Mouse (Mus musculus) urinary bladder, adult 18-20 months (tissue): ENCODE data around the gene Tnfsf12.
"Not testable (repeated sequence)": the region's sequence is repeated elsewhere in the genome, so short reads cannot be mapped to it uniquely, and the experiment has no call there.

Experiments
- DNase-seq, 2 experiments: peaks; one replicate each; pipeline ENCODE4 v3.0.0; 2022; ENCODE audit warnings: low spot score in 2 of 2, mixed read lengths in 2 of 2

Gene Tnfsf12

DNA sequence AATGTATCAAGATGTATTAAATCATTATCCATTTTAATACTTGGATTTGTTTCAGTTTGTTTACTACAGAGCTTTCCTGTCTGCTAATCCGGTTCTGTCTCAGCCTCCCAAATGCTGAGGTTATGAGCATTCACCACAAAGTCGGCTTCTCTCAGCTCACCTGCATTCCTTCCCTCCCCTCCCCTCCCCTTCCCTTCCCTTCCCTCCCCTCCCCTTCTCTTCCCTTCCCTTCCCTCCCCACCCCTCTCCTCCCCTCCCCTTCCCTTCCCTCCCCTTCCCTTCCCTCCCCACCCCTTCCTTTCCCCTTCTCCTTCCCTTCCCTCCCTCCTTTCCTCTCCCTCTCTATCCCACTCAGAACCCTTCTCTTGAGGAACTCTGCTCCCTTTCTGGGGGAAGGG is 9.0 kb upstream of the Tnfsf12 start:
- no peak for DNase-seq

DNA sequence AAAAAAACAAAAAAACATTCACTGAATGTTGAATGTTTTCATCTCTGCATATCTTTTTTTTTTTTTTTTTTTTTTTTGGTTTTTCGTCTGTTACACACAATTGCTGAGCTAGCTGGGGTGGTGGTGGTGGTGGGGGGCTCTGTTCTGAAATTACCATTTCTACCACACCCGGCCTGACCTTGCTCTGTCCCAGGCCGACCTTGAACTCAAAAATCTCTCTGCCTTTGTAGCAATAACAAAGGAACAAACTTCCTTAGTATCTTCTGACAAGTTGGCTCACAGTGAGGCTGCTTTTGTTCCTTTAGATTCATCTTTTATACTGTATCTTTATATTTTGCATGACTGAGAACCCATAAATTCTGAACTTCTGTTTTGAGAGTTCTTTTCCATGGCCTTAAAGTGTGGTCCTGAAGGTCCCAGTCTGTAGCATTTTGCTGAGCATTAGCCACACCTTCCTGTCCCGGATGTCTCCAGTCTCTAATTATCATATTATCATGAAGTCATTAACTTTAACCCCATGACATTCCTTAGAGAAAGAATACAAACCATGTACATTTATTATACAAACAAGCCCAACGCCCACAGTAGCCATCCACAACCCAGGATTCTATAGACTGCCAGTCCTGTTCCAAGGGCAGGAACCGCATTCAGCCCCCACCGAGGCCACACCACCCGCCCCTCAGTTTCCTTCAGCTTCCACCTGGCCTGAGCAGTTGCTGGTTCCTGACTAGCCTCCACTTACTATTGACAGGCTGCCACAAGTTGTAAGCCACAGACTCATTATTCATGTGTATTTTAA is 8.4 kb upstream of the Tnfsf12 start:
- DNase-seq, result no peak

DNA sequence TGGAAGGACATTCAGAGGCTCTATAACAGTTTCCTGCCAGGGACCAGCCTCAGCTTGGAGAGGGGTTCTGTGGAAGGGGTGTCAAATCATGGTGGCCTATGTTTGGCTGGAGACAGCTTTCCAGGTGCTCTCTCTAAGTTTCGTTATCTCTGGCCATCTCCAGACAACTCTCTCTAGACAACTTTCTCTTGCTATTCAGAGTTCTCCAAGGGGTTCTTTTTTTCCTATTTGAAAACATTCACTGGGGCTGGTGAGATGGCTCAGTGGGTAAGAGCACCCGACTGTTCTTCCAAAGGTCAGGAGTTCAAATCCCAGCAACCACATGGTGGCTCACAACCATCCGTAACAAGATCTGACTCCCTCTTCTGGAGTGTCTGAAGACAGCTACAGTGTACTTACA is 7.7 kb upstream of the Tnfsf12 start:
- DNase-seq, result not testable (repeated sequence)

DNA sequence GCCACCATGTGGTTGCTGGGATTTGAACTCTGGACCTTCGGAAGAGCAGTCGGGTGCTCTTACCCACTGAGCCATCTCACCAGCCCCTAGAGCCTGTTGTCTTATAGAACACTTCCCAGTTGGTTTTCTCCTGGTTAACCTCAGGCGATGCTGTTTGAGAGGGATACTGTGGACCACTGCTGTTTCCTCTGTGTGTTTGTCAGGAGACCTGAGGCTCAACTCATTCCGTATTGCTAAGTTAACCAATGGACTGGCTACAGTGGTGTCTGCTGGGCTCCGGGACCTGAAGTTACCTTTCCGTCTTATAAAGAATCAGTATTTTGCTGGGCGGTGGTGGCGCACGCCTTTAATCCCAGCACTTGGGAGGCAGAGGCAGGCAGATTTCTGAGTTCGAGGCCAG is 7.2 kb upstream of the Tnfsf12 start:
- DNase-seq, result not testable (repeated sequence)

DNA sequence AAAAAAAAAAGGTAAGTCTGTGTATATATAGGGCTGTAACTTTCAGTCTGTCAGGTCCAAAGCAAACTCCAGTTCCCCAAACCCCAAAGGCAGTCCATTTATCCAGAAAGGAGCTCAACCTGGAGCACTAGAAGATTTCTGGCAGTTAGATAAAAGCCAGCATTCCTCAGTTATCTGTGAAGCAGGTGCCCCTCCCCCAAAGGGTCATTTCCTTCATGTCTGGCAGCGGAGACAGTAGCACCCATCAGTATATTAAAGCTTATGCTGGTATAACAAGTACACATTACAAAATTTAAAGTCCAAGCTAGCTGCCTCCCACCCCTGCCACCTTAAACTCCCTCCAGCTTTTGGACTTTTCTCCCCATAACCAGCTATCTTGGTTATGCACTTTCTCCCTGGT is 3.9 kb upstream of the Tnfsf12 start:
- no peak for DNase-seq

DNA sequence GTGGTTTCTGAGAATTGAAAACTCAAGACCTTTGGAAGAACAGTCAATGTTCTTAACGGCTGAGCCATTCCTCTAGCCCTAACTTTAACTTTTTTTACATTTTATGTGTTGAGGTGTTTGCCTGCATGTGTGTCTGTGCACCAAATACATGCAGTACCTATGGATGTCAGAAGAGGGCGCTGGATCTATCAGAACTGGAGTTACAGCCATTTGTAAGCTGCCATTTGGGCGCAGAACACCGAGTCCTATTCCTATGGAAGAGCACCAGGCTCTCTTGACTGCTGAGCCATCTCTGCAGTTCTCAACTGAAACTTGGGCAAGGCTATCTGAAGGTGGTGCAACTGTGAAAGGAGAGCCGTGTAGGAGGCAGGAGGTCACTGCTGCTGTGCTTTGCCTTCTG is 2.9 kb upstream of the Tnfsf12 start:
- no peak for DNase-seq

DNA sequence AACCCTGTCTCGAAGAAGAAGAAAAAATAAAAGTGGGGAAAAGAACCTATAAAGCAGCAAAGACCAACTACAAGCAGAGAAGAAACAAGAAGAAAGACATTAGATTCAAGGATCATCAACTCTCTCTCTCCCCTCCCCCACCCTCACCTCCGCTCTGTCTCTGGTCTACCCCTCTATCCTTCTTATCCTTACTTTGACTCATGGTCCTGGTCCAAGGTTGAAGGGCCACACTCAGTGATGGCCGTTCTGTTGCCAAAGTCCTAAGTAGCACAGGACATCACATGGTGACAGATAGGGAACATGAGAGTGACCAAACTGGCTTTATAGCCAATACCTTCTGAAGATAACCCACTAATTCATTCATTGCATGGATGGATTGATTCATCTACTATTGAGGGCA is 1.7 kb upstream of the Tnfsf12 start:
- DNase-seq, result no peak

DNA sequence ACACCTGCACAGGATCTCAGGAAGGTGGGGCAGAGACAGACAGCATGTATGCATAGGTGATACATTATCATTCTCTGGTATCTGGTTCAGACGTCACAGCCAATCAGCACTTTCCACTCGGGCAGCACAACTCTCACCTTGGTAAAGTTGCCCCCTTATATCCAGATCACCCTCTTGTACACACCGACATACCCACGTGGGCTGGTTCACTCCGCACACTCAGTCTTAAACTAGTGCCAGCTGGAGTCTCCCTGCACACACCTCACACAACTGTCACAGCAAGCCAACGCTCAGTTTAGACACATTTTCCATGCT is 646 bp downstream of the Tnfsf12 start:
- DNase-seq, result no peak

DNA sequence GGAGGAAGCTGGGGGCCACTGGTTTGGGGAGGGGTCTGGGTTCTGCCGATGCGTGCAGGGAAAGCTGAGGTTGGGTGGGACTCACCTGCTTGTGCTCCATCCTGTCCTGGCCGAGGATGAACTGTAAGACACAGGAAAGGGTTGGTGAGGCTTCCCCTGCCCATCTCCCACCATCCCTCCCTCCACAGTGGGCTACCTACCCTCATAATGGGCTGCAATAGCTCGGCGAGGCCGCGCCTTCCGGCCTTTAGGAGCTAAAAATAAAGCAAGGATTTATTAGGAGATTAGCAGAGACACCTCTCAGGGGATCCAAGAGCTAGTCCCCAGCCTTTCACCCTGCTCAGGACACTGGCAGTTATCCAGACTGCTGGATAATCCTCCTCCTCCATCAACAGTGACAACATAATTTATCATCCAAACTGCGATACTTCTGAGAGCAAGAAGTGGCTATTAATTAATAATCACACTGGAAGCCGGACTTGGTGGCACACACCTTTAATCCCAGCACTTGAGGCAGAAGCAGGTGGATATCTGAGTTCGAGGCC is 2.2 kb downstream of the Tnfsf12 start:
- DNase-seq, result no peak

DNA sequence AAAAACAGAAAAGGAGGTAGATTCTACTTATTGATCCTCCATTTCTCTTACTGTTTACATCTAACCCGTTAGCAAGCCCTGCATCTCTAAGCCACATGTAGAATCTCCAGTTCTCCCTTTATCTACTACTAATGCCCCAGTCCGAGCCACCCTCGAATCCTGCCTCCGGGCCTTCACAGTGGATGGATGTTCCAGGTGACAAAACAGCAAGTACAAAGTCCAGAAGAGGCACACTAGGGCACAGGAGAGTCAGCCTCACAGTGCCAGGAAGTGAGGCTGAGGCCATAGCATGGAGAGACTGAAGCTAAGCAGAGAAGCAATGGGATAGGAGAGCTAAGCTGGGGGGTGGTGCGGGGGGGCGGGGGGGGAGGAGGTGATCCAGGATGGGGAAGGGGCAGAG is 2.8 kb downstream of the Tnfsf12 start:
- DNase-seq, result no peak

DNA sequence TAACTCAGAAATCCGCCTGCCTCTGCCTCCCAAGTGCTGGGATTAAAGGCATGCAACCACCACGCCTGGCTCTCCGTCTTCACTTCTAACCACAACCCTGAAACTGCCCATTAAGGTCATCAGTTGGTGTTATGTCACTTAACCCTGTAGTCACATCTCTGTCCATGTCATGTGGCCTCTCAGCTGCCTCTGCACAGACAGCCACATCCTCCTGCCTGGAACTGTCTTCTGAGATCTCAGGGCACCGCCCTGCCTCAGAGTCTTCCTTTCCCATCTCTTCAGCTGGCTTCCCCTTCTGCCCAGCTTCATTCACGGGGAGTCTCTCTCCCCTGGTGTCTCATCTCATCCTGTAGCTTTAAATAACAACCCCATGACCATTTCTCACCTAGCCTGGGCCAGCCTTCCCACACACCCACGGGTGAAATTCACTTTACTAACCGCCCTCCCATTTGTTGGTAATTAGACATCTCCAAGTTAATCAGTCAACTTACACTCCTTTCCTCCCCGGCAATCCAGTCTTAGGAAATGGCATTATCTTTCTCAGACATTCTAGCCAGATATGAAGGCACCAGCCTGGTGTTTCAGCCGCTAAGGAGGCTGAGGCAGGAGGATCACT is 3.3 kb downstream of the Tnfsf12 start:
- DNase-seq, result no peak

DNA sequence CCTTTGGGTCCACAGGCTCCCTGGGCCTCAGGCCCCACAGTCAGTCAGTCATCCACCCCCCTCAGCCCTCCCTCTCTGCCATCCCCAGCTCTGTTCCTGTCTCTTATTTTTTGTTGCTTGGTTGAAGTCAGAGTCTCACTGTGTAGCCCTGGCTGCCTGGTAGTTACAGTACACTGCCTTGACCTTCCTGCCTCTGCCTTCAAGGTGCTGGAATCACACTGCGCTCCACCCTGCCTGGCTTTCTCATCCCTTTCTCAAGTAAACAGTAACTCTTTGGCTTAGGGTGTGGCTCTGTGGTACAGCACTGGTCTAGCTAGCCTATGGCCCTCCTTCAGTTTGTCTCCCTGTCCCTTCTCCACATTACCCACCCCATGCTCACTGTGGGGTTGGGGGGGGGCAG is 5.8 kb downstream of the Tnfsf12 start:
- no peak for DNase-seq

DNA sequence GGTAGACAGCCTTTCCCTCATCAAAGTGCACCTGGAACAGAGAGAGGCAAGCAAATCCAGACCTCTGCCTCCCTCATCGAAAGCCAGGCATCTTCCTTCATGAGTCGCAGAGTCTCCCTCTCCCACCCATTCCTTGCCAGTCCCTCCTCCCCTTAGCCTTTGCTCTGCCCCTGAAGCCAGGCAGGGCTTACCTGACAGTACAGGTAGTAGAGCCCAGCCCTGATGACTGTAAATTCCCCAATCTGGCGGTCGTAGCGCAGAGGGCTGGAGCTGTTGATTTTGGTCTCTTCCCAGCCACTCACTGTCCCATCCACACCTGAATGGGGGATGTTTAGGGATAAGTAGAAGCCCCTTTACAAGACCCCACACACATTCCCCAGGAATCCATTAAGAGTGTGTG is 8.6 kb downstream of the Tnfsf12 start:
- DNase-seq, result no peak

DNA sequence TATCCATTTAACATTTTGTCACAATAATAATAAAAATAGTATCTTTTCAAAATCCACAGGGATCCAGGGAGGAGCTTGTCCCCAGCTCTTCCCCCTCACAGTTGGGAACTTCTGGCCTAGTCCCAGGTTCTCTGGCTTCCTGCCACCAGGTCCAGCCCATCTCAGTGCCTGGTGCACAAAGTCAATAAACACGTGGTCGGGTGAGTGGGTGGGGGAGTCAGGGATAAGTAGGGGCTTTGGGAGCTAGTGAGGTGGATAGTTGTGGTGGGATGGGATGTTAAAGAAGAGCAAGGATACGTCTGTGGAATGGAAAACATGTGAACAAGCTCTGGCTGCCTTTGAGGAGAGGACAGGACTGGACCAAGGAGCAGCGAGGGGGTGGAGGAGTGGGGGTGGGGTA is 9.3 kb downstream of the Tnfsf12 start:
- peak in 1 of 2 experiments; percentile 76 for DNase-seq

DNA sequence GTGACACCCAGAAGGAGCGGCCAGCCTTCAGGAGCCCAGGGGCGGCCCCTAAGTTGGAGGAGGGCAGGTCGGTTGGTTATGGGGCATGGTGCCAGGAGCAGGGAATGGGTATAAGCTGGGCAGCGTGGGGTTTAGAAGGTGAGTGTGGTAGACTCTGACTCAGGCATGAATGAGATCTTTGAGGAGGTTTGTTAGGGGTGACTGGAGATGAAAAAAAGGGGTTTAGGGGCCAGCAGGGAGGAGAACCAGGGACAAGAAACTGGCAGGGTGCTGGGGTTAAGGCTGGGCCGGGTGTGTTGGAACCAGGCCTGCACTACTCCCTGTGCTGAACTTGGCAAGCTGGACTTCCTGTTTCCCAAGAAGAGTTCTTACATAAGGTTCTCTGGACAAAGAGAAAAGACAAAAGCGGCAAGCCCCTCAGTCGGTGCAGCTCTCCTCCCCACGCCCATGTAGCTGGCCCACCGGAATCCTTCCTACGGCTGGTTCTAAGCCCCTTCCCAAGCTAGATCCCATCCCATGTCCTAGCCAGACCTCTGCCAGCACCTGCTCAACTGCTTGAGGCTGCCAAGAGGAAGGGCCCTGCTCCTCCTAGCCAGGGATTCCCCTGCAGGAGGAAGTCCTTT is 10.0 kb downstream of the Tnfsf12 start, which contains the start of gene Tnfsf13:
TSS of gene Tnfsf13 (minus strand) at position 259 of the 623 bp plus-strand sequence.
- DNase-seq, result peak in 1 of 2 experiments; percentile 75

DNA sequence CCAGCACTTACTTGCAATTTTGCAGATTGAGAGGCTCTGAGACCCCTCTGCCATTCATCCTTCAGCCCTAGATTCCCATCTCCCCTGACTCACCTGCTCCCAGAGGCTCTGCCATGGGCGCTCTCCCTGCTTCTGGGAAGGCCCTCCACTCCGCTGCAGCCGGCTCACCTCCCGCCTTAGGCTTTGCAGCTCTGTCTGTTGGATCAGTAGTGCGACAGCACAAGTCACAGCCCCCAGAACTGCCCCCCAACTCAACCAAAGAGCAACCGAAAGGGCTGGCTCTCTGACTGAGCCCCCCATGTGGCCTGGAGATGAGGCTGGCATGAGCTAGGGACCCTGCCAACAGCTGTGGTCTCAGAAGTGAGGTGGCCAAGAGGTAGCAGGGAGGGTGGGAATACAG is 10.7 kb downstream of the Tnfsf12 start:
- DNase-seq, result no peak

DNA sequence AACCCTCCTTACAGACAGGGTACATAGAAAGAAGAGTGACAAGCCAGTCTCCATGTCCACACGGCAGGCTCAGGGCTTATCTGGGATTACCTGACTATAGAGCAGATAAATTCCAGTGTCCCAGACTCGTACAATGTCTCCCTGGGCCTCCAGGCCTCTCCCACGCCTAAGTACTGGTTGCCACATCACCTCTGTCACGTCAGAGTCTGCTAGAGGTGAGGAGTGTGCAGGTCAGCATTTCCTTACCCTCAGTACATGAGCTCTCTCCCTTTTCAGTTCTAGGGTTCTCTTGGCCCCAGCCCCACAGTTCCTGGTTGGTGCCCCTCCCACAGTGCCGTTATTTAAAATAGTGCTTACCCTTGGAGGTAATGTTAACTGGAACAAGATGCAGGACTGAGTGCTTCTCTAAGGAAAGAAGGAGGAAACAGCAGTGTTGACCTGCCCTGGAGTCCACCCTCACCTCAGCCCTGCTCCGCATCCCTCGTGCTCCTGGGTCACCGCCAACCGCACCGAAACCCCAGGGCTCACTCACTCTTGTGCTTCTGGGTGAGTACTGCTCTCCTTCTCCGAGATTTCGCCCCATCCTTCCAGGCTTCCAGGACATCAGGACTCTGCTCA is 11.4 kb downstream of the Tnfsf12 start:
- DNase-seq, result no peak

DNA sequence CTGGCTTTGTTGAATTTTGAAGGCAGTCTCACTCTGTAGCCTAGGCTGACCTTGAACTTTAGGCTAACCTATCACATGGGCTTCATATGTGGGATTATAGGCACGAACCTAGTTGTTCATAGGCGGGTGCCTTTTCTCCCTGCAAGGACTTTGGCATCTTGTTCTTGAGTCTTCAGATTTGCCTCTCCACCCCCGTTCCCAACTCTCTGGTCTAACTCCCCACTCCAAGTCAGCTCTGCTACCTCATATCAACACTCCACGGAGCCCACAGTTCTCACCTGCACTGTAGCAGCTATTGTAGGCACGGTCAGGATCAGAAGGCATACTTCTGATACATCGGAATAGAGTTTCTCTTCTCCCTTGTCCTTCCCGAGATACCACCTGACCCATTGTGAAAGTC is 12.1 kb downstream of the Tnfsf12 start:
- DNase-seq, result no peak

DNA sequence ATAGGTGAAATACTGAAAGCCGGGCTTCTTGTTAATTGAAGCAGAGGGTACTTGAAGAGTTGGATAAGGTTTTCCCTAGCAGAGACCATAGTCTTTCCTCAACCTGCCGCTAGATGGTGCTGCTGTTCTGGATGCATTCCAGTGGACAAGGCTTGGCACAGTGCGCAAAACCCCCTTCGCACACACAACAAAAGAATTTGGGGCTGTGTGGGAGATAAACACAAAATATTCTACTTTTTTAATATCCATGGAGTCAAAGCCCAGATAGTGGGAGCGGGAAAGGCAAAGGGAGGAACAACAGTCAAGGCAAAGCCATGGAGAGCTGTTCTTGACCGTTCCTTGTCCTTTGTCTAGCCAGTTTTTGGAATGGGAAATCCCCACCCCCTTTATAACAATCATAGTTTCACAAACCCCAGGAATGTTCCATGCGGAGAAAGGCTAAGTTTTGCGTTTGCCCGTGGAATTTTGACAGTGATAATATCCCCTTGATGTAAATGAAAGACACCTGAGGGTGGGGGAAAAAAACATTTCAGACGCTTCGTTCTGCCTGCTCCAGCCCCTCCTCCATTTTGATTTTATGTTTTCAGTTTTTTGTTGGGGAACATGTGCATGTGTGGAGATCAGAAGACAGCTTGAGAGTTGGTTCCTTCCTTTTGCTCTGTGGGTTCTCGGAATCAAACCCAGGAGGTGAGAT is 12.7 kb downstream of the Tnfsf12 start:
- DNase-seq, result peak; percentile 77 to 79

DNA sequence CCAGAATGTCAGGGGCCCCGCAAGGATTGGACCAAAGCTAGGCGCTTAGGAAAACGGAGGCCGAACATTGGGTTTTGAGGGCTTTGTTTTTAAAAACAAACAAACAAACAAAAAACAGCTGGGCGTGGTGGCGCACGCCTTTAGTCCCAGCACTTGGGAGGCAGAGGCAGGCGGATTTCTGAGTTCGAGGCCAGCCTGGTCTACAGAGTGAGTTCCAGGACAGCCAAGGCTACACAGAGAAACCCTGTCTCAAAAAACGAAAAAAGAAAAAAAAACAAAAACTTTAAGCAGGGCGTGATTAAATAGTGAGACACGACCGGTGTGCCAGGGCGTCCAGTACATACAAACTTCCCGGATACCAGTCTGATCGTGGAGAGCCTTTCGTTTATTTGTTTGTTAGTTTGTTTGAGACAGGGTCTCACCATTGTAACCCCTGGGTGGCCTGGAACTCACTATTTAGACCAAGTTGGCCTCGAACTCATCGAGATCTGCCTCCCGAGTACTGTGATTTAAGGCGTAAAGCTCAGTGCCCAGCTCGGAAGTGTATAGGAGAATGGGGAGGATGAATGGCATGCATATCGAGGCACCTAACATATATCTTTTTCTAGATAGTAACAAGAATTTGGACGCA is 13.3 kb downstream of the Tnfsf12 start:
- no peak for DNase-seq
